Mouse (Mus musculus) CD4-positive helper T cell, adult 2 months (primary cell): ENCODE measurements around the gene Mta3.

Experiments used
- DNase-seq: peaks from one replicate; pipeline ENCODE4 v3.0.0-alpha.2; 2012; ENCODE audit warnings: low read depth, missing footprints, low spot score

The Mta3 gene

DNA sequence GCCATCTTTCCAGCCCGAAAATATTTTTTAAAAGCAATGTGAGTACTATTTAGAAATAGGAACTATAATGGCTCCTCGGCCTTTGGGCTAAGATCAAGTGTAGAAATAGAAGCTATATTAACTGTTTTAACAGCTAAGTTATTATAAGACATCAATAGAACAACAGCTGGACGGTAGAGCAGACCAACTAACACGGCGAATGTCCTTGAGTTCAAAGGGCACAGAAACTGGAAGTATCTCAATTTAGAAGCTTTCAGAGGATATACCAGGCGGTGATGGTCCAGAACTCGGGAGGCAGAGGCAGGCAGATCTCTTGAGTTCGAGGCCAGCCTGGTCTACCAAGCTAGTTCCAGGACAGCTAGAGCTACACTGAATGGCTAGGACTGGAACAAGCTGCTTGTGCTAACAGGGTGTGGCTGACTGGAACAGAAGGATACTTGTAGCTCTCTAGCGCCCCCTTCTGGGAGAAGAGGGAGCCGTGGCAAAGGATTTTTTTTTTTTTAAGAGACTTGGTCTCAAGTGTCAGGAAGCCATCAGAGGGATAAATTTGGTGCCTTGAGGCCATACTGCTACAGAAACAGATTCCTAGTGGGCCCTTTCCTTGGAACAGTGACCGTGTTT, 101.9 kb downstream of the Mta3 start:
- DNase-seq = peak; percentile 80

DNA sequence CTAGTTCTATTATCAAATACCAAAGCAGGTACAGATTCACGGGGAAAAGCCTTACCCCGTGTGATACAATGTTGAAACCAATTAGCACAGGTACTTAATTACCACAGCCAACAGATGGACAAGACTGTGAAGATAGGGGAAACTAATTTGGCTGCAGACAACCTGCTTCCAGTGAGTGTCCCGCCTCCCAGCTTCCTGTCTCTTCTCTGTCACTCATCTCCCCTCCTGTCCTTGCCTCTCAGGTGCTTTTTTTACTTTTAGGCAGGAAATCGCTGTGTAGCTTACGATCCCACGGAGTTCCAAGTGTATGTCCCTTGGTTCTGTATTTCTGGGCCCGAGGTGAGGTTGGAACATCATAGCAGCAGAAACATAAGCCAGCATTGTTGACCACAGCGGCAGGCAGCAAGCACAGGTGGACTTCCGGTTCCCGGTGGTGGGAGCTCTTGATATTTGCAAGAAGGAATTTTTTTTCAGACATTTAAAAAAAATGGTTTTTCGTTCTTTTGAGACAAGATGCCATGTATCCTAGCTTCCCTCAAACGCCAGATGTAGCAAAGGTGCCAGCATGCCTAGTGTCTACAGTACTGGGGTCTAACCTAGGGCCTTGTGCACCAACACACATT, 102.6 kb downstream of the Mta3 start:
- DNase-seq = no peak

DNA sequence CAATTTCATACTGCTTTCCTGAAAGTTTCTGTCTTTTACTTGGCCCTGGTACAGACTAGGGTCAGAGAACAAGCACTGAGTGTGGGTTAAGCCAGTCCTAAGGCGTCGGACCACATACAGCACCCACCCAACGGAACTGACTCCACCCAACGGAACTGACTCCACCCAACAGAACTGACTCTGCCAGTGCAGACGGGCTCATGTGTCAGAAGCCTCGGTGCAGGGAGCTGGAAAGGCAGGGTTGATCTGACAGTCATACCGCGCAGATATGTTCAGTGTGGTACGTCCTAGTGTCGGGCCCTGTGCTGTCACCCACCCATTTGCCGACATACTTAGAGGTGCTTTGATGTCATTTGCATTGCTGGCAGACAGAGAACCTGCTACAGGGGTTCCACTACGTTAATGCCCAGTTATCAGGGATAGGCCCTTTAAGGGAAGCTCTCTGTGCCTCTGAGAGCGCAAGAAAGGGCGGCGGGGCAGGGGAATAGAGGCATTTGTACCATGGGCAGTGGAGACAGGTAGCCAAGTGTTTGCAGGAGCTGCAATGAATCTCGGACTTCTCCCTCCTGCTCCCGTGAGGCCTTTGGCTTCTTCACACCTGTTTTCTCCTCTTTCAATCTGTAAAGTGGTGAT, 103.3 kb downstream of the Mta3 start:
- DNase-seq = no peak

DNA sequence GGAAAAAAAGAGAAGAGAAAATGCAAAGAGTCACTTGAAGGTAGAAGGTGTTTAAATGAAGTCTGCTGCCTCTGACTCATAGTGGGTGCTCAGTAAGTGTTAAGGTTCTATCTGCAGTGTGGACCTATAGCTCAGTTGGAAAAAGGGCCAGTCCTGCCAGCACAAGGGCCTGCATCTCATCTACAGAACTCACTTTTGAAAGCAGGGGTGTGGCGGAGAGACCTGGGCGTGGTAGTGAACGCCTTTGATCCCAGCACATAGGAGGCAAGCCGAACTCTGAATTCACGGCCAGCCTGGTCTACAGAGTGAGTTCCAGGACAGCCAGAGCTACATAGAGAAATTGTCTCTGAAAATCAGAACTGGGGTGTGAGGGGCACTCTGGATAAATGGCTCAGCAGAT, 104.3 kb downstream of the Mta3 start:
- no peak for DNase-seq

DNA sequence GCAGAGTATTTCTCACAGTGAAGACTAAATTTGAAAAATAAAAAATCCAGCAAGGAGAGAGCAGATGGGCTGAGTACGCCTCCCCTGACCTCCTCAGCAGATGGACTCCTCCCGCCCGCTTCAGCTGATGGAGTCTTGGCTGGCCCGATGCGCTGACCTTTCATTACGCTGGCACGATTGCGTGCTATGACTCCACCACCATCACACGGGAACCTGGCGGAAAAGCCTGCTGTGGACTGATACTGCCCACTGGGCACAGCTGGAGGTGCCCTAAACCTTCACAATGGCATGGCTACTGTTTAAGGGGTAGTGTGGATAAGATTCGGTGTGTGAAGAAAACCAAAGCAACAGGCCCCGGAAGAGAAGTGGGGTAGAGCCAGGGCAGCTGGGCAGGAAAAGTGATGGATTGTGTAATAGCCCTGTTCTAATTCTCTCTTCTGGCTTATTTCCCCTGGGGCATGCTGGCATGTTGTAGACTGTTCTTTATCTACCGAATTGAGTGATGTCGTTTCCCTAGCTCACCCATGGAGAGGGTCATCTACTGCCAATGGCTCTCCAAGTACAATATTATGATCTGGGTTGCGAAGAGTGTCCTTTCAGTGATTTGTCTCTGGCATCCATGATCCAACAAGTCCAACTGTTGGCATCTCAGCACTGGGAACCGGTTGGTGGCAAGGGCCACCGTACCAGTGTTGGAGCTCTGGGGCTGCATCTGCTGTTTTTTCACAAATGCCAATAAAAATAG, 106.4 kb downstream of the Mta3 start:
- DNase-seq = no peak

DNA sequence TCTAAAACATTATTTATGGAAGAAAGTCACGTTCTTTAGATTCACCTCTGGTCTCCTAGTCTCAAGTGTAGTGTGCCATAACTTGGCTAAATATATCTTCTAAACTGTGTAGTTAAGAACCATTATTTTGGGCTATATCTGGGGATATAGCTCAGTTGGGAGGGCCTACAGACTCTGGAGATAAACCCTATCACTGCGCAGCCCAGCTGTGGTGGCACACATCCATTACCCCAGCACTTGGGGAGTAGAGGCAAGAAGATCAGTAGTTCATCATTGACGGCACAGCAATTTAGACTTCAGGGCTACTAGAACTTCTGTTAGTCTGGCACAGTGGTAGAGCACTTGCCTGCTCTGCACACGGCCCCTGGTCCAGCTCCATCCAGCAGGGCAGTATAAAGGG, 107.1 kb downstream of the Mta3 start:
- DNase-seq = no peak

DNA sequence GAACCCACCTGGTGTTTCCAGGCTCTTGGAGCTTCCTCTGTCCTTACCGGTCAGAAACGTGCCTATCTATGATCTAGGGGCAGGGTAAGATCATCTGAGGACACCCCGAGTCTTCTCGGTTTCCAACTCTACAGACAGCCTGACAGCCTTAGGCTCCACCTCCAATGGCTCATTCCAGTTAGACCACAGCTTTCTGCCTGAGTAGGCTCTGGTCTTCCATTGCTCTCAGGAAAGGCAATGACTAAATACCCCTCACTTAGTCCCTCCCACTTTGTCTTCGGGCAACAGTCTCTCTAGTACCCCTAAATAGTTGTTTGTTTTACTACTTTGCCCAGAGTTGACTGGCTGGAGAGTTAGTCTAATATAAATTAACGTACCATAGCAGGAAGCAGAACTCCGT, 111.0 kb downstream of the Mta3 start:
- no peak for DNase-seq

DNA sequence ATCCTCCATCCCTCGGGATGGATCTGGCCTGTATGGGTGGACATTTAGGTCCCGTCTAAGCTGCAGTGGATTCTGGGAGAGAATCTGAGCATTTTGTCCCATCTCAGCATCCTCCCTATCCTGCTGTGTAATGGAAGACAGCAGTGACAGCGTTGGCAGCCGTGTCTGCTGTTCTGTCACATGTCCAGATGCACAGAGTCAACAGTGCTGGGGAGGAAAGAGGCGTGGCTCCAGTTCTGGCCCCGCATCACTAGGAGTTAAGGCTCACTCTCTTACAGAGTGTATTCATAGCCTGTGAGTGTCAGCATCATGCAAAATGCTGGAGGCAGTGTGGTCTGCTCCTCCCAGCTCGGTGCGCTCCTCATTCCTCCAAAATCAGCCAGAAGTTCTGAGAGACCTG, 113.5 kb downstream of the Mta3 start:
- no peak for DNase-seq

DNA sequence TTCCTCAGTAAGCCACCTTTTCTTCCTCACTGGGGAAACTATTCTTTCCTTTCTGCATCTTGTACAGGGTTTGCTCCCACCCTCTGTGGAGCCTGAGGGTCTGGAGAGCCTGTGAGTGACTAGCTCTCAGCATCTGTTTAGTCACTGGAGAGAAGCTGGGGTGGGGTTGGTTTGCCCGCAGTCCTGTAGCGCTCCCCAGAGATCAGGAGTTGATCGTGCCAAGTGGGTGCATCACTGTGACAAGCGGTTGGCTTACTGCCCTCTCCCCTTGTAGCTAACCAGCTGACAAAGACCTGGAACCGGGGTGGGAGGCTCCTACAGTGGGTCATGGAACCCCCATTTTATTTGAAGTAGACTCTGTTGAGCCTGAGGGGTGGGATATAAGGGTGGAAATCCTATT, 114.7 kb downstream of the Mta3 start:
- DNase-seq = no peak

DNA sequence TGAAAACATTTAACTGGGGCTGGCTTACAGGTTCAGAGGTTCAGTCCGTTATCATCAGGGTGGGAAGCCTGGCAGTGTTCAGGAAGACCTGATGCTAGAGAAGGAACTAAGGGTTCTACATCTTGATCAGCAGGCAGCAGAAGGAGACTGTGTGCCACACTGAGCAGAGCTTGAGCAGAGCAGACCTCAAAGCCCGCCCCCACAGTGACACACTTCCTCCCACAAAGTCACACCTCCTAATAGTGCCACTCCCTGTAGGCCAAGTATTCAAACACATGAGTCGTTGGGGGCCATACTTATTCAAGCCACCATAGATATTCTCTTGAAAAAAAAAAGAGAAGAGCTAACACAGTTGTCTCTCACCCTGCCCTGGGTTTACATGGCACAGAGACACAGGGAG, 115.9 kb downstream of the Mta3 start:
- DNase-seq = no peak

DNA sequence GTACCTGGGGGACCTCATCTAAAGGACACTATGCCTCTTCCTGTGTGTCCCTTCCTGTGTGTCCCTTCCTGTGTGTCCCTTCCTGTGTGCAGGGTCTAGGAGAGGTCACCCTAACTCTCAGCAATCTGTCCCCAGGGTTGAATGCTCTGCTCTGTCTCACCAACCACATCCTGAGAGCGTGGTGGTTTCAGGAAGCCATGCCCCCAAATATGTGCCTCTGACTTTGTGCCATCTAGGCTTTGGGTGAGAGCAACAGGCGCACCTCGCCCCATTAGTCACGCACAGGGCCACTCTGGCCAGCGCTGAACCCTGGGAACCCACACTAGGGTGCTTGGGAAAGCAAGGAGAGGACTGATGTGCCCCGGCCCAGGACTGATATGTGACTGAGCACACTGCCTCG, 117.9 kb downstream of the Mta3 start:
- DNase-seq = no peak

DNA sequence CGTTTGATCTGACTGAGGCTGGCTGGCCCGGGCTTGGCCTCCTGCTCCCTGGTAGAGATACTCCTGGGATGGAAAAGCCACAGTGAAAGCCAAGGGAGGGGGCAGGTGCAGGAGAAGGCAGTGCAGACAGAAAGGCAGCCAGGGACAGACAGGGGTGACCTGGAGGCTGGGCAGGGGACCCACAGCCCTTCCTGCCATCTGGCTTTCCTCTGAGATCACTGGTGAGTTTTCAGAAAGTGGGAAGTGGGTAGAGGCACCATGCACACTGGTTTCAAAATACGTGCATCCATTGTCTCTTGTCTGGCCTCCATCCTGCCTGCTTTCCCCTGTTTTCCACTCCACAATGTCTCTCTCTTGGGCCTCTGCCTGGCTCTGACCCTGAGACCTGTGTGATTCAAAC, 123.4 kb downstream of the Mta3 start:
- DNase-seq = no peak

DNA sequence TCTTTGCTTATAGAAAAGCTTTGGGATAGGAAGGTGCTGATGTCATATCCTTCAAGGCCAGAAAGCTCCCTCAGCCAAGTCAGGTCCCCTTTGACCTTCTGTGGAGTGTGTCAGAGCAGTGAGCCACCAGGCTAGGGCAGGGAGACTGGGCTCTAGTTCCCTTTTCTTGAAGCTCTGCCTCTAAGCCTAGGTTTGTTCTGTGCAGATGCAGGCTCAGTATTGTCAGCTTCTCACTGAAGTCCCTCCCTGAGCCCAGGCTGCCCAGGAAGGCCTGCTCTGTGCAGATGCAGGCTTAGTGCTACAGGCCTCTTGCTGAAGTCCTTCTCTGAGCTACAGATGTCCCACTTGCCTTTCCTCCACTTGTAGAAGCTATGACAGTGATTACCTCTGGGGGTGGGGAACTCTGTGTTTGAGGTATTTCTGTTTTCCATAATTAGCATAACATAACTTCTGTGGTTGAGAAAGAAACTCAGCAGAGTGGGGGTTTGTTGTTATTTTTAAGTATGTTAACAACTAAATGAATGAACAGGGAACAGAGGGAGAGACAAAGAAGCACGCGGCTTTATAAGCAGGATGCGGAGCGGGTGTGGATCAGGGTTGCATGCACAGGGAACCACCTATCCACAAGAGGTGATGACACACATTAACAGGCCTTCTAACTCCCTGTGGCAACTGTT, 124.8 kb downstream of the Mta3 start:
- DNase-seq = no peak

DNA sequence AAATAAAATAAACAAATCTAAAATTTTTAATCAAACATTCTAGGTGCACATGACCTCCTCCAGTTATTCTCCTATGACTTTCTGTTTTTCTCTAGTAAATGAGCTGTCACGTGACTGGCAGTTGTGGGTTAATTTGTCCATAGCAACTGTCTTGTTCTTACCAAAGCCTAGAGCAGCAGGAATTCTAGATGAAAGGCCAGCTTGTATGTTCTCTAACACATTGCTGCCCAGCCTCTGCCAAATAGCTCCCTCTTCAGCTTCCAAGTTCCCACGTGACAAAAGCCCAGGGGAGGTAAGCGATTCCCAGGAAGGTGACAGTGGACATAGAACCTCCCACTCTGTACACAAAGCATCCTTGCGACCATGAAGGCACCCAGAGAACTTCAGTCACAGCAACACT, 128.2 kb downstream of the Mta3 start:
- DNase-seq = no peak

DNA sequence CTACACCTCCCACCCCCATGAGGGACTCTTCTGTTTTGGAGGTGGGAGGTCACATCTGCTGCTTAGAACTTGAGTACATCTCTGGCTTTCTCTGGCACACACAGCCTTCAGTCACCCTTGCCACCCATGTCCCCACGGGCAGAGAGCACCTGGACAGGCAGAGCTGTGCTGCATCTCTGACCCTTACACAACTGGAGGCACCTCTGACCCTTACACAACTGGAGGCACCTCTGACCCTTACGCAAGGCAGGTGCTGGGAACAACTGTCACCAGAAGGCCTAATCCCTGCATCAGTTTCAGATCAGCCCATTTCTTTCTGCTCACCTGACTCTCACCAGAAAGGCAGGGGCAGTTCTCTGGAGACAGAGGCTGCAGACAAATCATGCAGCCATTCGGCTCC, 130.1 kb downstream of the Mta3 start:
- DNase-seq = no peak

DNA sequence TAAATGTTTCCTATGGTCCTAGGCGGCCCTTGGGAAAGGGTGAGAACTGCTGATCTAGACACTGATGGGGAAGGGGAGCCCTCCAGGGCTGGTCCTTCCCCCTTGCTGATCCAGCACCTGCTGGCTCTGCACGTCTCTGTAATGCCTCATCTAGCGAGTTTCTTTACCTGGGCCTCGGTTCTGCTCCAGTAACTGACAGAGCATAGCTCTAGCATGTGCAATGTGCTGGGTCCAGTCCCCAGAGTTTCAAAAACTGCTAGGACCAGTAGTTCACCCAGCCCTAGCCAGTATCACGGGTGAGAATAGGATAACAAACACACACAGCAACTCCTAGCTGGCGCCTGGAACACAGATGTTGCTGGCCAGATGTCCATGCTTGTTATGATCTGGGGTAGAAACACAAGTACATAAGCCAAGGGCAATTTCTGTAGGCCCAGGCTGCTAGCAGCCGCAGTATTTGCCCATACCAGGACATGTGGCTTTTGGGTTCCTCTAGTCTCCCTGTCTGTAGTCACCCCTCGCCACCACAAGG, 131.8 kb downstream of the Mta3 start:
- DNase-seq = no peak

DNA sequence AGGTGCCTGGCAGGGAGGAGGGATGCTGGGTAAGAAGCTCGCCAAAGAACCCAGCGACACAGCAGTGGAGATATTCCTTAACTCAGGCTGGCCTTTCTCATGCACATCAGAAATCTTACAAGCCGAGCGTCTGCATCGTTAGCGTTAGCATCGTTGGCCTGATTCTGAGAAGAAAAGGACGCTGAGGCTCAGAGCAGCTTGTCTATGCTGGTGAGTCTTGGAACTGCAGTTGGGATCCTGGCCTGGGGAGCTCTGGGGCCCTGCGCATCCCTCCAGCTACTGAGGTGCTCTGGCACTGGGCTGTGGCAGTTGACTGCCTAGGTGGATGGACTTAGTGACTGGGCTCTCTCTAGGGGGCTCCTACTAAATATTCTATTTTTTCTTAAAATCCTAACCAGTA, 133.2 kb downstream of the Mta3 start:
- DNase-seq = no peak

DNA sequence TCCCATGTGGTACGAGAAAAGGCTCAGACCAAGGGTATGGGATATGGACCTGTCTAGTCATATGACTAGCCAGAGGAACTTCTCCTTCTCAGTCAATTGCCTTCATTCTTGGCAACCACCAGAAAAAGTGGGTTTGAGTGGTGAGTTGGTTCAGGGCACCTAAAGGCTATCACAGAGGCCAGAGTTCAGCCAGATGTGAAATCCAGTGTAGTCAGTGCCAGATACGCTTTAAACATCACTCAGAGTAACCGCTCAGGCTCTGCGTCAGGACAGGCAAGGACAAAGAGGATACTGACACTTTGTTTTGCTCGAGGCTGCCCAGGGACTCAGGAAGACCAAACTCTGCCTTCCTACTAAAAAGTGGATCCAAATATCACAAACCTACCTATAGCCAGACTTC, 135.0 kb downstream of the Mta3 start:
- no peak for DNase-seq

DNA sequence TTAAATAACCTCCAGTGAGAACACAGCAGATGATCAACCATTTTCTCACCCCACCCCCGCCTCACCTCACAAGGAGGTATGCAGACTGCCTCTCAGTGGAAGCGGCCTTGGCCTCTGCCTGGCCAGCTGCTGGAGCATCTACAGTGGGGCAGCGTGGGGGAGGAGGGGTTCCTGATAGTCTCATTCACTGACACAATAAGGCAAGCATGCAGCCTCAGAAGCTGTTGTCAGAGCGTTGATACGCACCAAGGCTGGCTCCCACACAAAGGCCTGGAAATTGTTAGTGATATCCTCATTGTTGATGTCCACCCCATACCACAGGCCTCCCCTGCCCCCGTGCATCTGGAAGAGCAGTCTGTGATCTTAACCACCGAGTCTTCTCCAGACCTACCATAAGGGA, 137.8 kb downstream of the Mta3 start:
- DNase-seq = no peak

DNA sequence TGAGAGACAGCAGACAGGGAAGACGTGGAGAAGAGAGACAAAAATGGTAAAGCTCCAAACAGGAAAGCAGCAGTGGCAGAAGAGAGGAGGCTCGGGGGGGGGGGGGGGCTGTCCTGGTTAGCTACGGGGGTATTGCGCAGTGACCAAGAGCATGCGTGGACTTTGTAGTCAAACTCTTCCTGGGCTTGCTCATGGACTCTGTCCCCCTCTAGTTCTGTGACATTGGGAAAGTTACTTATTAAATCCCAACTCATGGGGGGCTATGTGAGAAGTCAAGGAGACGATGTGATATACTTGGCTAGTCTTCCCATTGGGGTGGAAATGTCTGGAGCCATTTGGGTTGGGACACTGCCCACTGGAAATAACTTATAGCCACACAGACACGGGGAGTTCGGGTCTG, 139.6 kb downstream of the Mta3 start:
- no peak for DNase-seq

DNA sequence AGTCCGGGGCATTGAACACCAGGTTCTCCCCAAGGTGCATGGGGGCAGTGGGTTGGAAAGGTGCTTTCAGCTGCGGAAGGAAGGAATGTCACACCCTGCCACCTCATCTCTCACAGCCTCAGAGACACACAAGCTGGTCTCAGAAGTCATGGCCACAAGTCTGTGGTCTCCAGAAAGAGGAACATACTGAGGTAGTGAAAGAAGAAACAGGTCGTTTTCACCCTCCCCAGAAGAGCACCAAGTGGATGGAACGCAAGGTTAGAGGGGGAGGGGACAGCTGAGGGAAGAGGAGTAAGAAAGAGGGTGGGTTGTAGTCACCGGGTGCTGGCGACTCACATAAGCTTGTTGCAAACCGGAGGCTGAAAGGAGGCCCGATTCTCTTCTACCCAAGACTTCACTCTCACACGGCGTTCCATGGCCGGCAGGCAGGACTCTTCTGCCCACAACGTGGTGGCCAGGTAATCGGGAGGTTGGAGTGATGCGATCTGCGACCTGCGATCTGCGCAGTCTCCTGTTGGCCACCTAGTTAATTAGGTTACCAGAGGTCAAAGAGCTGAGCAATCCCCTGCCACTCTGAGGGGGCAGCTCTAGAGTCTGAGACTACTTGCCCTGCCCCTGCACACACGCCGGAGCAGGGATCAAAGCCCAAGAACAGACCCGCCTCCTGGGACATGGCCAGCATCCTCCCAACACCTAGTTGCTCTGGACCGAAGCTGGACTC, 140.5 kb downstream of the Mta3 start:
- DNase-seq = peak; percentile 40
